Mouse (Mus musculus) brain, embryonic 14.5 days (tissue): ENCODE measurements around the gene Ccl24.

Source experiments
- CTCF ChIP-seq: fragments of 200-500 bp; IDR thresholded peaks from 2 replicates; pipeline ENCODE4 v1.5.1; 2012; ENCODE audit warnings: inconsistent platforms, mild to moderate bottlenecking, moderate library complexity, borderline replicate concordance; ENCODE audit not compliant: insufficient read depth, insufficient read length; ENCODE audit errors: extremely low read depth
- POLR2A ChIP-seq: fragments of 200-500 bp; IDR thresholded peaks from 2 replicates; pipeline ENCODE4 v1.6.1; 2012; ENCODE audit warnings: mild to moderate bottlenecking, inconsistent platforms, borderline replicate concordance; ENCODE audit not compliant: poor library complexity, insufficient read depth, insufficient read length, severe bottlenecking; ENCODE audit errors: extremely low read depth

DNA sequence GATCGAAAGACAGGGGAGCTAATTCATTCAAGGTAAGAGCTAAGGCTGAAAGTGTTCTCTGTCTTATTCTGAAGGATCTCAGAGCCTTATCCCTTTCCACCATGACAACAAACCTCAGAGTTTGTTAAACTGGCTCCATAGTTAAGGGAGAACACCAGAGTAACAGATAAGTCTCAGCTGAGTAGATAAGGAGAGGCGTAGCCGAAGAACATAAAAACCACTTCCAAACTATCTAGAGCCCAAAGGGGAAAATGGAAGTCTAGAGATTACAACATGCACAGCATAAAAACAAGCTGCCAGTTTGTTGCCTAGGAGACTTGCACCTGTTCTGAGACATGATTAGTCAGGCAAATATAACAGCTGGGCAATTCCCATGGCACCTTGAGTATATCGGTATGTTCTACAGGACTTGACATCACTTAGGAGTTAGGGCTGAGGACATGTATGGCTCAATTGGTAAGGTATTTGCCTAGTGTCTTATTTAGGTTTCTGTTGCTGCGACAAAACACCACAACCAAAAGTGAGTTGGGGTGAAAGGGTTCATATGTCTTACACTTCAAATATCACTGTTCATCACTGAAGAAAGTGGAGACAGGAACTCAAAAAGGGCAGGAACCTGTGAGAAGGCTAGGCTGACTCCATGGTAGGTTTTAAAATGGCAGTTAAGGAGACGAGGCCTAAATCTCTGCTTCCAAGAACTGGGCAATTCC is 5.1 kb downstream of the Ccl24 start:
- no peak for TF ChIP-seq CTCF
- no peak for TF ChIP-seq POLR2A
